Mouse (Mus musculus): ENCODE data around the gene Lmln. TPM values are rescaled to one million over a fixed set of nuclear protein-coding genes. Genes with fewer than 3 reads are reported as not detected.

Gene Lmln
- total and polyA plus RNA-seq, 3 experiments = 2.0 to 3.8 TPM; not detected in 1

DNA sequence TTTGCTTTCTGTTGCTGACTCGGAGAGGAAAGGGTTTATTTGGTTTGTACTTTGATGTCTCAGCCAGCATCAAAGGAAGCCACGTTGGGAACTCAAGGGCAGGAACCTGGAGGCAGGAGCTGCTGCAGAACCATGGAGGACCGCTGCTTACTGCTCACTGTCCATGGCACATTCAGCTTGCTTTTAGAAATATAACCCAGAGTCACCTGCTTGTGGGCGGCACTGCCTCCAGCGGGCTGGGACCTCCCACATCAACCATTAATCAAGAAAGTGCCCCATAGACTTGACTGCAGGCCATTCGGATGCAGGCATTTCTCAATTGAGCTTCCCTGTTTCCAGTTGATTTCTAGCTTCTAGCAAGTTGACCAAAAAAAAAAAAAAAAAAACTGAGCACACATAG, 13.8 kb downstream of the Lmln start:
- Histone ChIP-seq H3K36me3 (ENCODE audit: control insufficient read depth in 1 of 2, insufficient read depth in 2 of 2, low read length in 2 of 2) (no peaks in the 10 kb centered on the region), H3K9me3 (replicated peaks; ENCODE audit: insufficient read depth, low read length) (no peaks in the 10 kb centered on the region; the same call in 1 of the 2 replicates), H3K79me2 (ENCODE audit: control insufficient read depth, insufficient read depth, low read length, poor library complexity) (no peaks in the 10 kb centered on the region), H3K9ac (ENCODE audit: control insufficient read depth, low read depth, low read length, poor library complexity, severe bottlenecking) (no peak overlapping the region), H3K27me3 (ENCODE audit: control insufficient read depth in 1 of 2, insufficient read depth in 2 of 2, low read length in 2 of 2) (no peaks in the 10 kb centered on the region), H3K4me1 (ENCODE audit: control insufficient read depth in 1 of 2, insufficient read depth in 2 of 2, low read length in 2 of 2) (no peaks in the 10 kb centered on the region), H3K27ac (ENCODE audit: control insufficient read depth, low read depth, low read length) (no peak overlapping the region), H3K4me3 (ENCODE audit: control insufficient read depth in 1 of 2, insufficient read depth in 1 of 2, low read depth in 2 of 2, low read length in 2 of 2) (no peak overlapping the region)
- no peak for DNase-seq (ENCODE audit: low read depth, low spot score)
- TF ChIP-seq POLR2A (IDR thresholded peaks at IDR 0.05; ENCODE audit: control insufficient read depth in 1 of 2, insufficient read depth in 1 of 2, low read depth in 1 of 2, low read length in 2 of 2, poor library complexity in 1 of 2) (no peak), UBTF (IDR thresholded peaks at IDR 0.05; ENCODE audit: borderline replicate concordance, insufficient read depth, low read depth, low read length) (no peak), POLR2AphosphoS5 (IDR thresholded peaks at IDR 0.05; ENCODE audit: borderline replicate concordance, low read depth, low read length) (no peak), CHD1 (IDR thresholded peaks at IDR 0.05; ENCODE audit: low read depth, low read length) (no peak), TBP (IDR thresholded peaks at IDR 0.05; ENCODE audit: low read depth, low read length) (no peak), CTCF (IDR thresholded peaks at IDR 0.05 in 2 of 3, conservative IDR thresholded peaks at IDR 0.05 in 1 of 3; ENCODE audit: control insufficient read depth in 1 of 3, insufficient read depth in 1 of 3, low read depth in 2 of 3, low read length in 3 of 3, poor library complexity in 1 of 3, severe bottlenecking in 1 of 3) (no peak), ZMIZ1 (IDR thresholded peaks at IDR 0.05; ENCODE audit: low read depth, low read length) (no peak), EP300 (IDR thresholded peaks at IDR 0.05; ENCODE audit: low read depth in 1 of 2, low read length in 2 of 2) (no peak), SIN3A (IDR thresholded peaks at IDR 0.05; ENCODE audit: low read length) (no peak), USF2 (IDR thresholded peaks at IDR 0.05; ENCODE audit: borderline replicate concordance in 1 of 2, insufficient read depth in 1 of 2, low read depth in 1 of 2, low read length in 2 of 2) (no peak), MYC (IDR thresholded peaks at IDR 0.05; ENCODE audit: low read depth, low read length) (no peak), MEF2A (IDR thresholded peaks at IDR 0.05; ENCODE audit: extremely low read depth, insufficient replicate concordance, low read depth, low read length, poor library complexity, severe bottlenecking) (no peak), TAL1 (IDR thresholded peaks at IDR 0.05; ENCODE audit: low read length) (no peak), E2F4 (IDR thresholded peaks at IDR 0.05; ENCODE audit: borderline replicate concordance, low read depth, low read length) (no peak), NRF1 (IDR thresholded peaks at IDR 0.05; ENCODE audit: insufficient read depth, low read depth, low read length, poor library complexity, severe bottlenecking) (no peak), BHLHE40 (IDR thresholded peaks at IDR 0.05; ENCODE audit: borderline replicate concordance, low read depth, low read length) (no peak), MAX (IDR thresholded peaks at IDR 0.05; ENCODE audit: low read length) (no peak), MAFK (IDR thresholded peaks at IDR 0.05; ENCODE audit: borderline replicate concordance, low read depth, low read length) (no peak), HCFC1 (IDR thresholded peaks at IDR 0.05; ENCODE audit: low read depth, low read length) (no peak)

GRCm38 (mm10) chr16:33077069-33077627, 14.8 kb downstream of the Lmln start:
- no peaks in the 10 kb centered on the region; the same call in 1 of the 2 replicates for H3K9me3 ChIP-seq (replicated peaks; ENCODE audit: insufficient read depth, low read length)
- no peak overlapping the region for H3K4me3 ChIP-seq (ENCODE audit: control insufficient read depth in 1 of 2, insufficient read depth in 1 of 2, low read depth in 2 of 2, low read length in 2 of 2)
- no peaks in the 10 kb centered on the region for H3K36me3 ChIP-seq (ENCODE audit: control insufficient read depth in 1 of 2, insufficient read depth in 2 of 2, low read length in 2 of 2)
- no peaks in the 10 kb centered on the region for H3K4me1 ChIP-seq (ENCODE audit: control insufficient read depth in 1 of 2, insufficient read depth in 2 of 2, low read length in 2 of 2)
- H3K27ac ChIP-seq (ENCODE audit: control insufficient read depth, low read depth, low read length) = no peak overlapping the region
- TF ChIP-seq SIN3A (IDR thresholded peaks at IDR 0.05; ENCODE audit: low read length) (no peak), RCOR1 (IDR thresholded peaks at IDR 0.05; ENCODE audit: low read depth, low read length) (no peak), ELF1 (IDR thresholded peaks at IDR 0.05; ENCODE audit: low read depth, low read length) (no peak), MXI1 (IDR thresholded peaks at IDR 0.05; ENCODE audit: low read depth, low read length) (no peak), UBTF (IDR thresholded peaks at IDR 0.05; ENCODE audit: borderline replicate concordance, insufficient read depth, low read depth, low read length) (no peak), GABPA (IDR thresholded peaks at IDR 0.05; ENCODE audit: low read depth, low read length) (no peak), TCF12 (IDR thresholded peaks at IDR 0.05; ENCODE audit: low read depth, low read length) (no peak), POLR2AphosphoS5 (IDR thresholded peaks at IDR 0.05; ENCODE audit: borderline replicate concordance, low read depth, low read length) (no peak), MAX (IDR thresholded peaks at IDR 0.05; ENCODE audit: low read length) (no peak), RAD21 (IDR thresholded peaks at IDR 0.05; ENCODE audit: low read depth, low read length) (no peak), POLR2AphosphoS2 (IDR thresholded peaks at IDR 0.05; ENCODE audit: low read length) (no peak), KAT2A (conservative IDR thresholded peaks at IDR 0.05; ENCODE audit: low read depth, low read length) (no peak)
- no peak overlapping the region for H3K9ac ChIP-seq (ENCODE audit: control insufficient read depth, low read depth, low read length, poor library complexity, severe bottlenecking)
- DNase-seq (ENCODE audit: low read depth, low spot score) = no peak
- no peaks in the 10 kb centered on the region for H3K79me2 ChIP-seq (ENCODE audit: control insufficient read depth, insufficient read depth, low read length, poor library complexity)
- H3K27me3 ChIP-seq (ENCODE audit: control insufficient read depth in 1 of 2, insufficient read depth in 2 of 2, low read length in 2 of 2) = no peaks in the 10 kb centered on the region
